Mouse (Mus musculus): ENCODE data around the gene Samd5.

The Samd5 gene

DNA sequence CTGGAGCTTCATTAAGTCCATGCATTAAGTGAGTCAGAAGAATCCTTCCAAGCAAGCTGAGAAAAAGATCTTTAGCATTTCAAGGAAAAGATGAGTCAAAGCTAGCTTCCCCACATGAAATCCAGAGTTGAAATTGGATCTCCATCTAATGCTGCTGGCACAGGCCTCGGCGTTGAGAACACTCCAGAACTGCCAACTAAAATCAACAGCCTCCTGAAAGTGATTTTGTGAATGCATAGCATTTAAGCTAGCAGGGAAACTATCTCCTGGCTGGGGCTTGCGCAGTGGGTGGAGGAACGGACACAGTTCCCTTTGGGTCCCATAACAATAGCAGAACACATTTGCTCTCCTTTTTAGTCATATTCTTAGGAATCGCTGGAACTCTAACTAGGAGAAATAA, 88.7 kb downstream of the Samd5 start:
- in situ Hi-C loops (cut with MboI; ENCODE audit: low sequenced_read_pairs), result no loop called here

- in situ Hi-C loops (cut with MboI; ENCODE audit: low sequenced_read_pairs), result no loop called here
Observed at GRCm38 (mm10) chr10:9579374-9579773, 95.6 kb downstream of the Samd5 start.

- in situ Hi-C loops (cut with MboI; ENCODE audit: low sequenced_read_pairs), result no loop called here
Observed at GRCm38 (mm10) chr10:9575605-9576004, 99.4 kb downstream of the Samd5 start.

DNA sequence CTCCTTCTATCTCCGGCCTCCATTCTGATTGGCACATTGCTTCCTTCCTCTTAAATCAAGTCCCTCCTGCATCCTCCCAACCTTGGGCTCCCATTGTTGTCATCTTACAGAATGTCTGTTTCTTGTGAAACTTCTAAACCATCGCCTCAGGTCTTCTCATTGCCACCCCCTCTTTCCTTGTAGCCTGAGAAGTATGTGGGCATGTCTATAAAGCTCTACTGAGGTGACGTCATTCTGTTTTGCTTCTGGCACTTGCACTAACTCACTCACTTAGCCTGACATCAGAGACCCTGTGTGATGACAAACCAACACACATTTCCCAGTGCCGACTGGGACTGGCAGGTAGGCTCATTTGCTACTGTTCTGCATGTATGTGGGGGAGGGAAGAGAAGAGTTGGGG, 100.9 kb downstream of the Samd5 start:
- in situ Hi-C loops (cut with MboI; ENCODE audit: low sequenced_read_pairs), result no loop called here
